Mouse (Mus musculus) midbrain, embryonic 11.5 days (tissue): ENCODE data around the gene Qdpr. TPM values are rescaled to one million over a fixed set of nuclear protein-coding genes. Genes with fewer than 3 reads are reported as not detected.

Source experiments
- ATAC-seq: fragments of 200-750 bp; cut with Nextera tagmentation; 2 replicates; pipeline ENCODE4 v1.8.0; 2017; ENCODE audit warnings: moderate TSS enrichment, moderate library complexity; ENCODE audit not compliant: low FRiP score
- DNase-seq: peaks from one replicate; pipeline ENCODE4 v3.0.0; 2015; ENCODE audit warnings: low spot score; ENCODE audit errors: missing footprints
- H3K27ac ChIP-seq: fragments of 300-500 bp; sonication (generic); 2 replicates; pipeline ENCODE4 v1.5.1; 2014; ENCODE audit warnings: low read depth, low read length
- H3K27me3 ChIP-seq: fragments of 300-500 bp; sonication (generic); 2 replicates; pipeline ENCODE4 v1.6.1; 2014; ENCODE audit warnings: mild to moderate bottlenecking, low read length, moderate library complexity, mixed read lengths; ENCODE audit not compliant: control insufficient read depth, insufficient read depth
- H3K36me3 ChIP-seq: fragments of 300-500 bp; sonication (generic); 2 replicates; pipeline ENCODE4 v1.6.1; 2014; ENCODE audit warnings: mild to moderate bottlenecking, low read length, moderate library complexity, mixed read lengths; ENCODE audit not compliant: control insufficient read depth, insufficient read depth
- H3K4me1 ChIP-seq: fragments of 300-500 bp; sonication (generic); 2 replicates; pipeline ENCODE4 v1.6.1; 2014; ENCODE audit warnings: low read length; ENCODE audit not compliant: control insufficient read depth, insufficient read depth
- H3K4me2 ChIP-seq: fragments of 300-500 bp; sonication (generic); 2 replicates; pipeline ENCODE4 v1.6.1; 2014; ENCODE audit warnings: mild to moderate bottlenecking, moderate library complexity
- H3K4me3 ChIP-seq: fragments of 300-500 bp; sonication (generic); 2 replicates; pipeline ENCODE4 v1.5.1; 2014; ENCODE audit warnings: low read depth, low read length
- H3K9ac ChIP-seq: fragments of 300-500 bp; sonication (generic); 2 replicates; pipeline ENCODE4 v1.6.1; 2014; ENCODE audit warnings: low read length
- H3K9me3 ChIP-seq: fragments of 300-500 bp; sonication (generic); 2 replicates; pipeline ENCODE4 v1.6.1; 2016; ENCODE audit warnings: low read length; ENCODE audit not compliant: control insufficient read depth
- WGBS: fragments of 180-500 bp; shearing (Covaris S2); extraction: QIAGEN DNeasy Blood & Tissue Kit; methylation state at CpG from one replicate; pipeline ENCODE4 v1.1.7; 2014; 5-methylcytosine and 5-hydroxymethylcytosine counted together
- polyA plus RNA-seq: library from polyadenylated mRNA; unstranded; fragments of >200 nt; fragmentation: Nextera tagmentation; extraction: Ambion mirVana; gene quantifications from 2 replicates; pipeline ENCODE4 v1.2.1, GENCODE M21; 2014

Qdpr gene
- polyA plus RNA-seq, 1 experiment from 2014 or later, result 110 TPM

DNA sequence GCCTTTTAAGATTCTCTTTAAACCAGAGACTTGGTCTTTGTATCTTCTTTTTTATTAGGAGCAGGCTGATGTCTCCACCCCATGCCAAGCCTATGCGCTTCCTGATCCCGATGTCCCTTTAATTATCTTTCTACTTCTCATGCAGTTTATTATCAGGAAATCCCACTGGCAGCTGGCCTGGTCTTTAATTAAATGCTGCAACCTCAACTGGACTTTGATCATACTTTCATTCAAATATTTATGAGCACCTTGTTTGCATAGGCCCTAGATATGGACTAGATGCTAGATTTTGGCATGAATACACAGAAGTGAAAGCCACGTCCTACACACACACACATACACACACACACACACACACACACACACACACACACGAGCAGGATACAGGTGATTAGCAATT is 41.7 kb upstream of the Qdpr start:
- ATAC-seq, result no peak
- WGBS, result 67% methylated on average over 4 of the region's 4 CpGs
- H3K27ac ChIP-seq, result no peak overlapping the region

DNA sequence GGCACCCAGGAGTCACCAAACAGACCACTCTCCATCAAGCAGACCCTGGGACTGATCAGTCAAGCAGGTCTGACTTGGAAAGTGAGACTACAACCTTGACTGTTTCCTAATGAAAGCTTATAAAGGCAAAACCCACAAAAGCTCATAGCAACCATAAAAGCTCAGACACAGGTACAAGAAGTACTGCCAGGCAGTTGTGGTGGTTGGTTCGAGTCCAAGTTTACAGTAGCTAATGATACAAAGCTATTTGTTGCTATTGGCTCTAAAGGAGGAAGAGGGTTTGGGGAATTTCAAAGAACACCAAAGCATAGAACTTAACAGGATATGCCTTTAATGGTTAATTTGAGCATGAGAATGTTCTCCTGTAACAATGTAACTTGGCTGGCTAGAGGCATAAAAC is 33.6 kb upstream of the Qdpr start:
- ATAC-seq (no peak), DNase-seq (no peak)
- H3K4me2 ChIP-seq, result no peak overlapping the region
- H3K27me3 ChIP-seq, result no peaks in the 10 kb centered on the region
- no peak overlapping the region for H3K9ac ChIP-seq
- H3K36me3 ChIP-seq, result no peaks in the 10 kb centered on the region
- H3K4me3 ChIP-seq, result no peak overlapping the region
- no peak overlapping the region for H3K27ac ChIP-seq
- no peaks in the 10 kb centered on the region for H3K9me3 ChIP-seq
- 86% methylated on average over 1 of the region's 1 CpGs for WGBS
- H3K4me1 ChIP-seq, result no peaks in the 10 kb centered on the region

More for the DNA sequence above, 41.7 kb upstream of the Qdpr start:
- Histone ChIP-seq H3K27me3 (no peaks in the 10 kb centered on the region), H3K36me3 (no peaks in the 10 kb centered on the region), H3K4me2 (no peak overlapping the region), H3K4me1 (peaks cover 7% of the 10 kb centered on the region), H3K9me3 (no peaks in the 10 kb centered on the region), H3K9ac (no peak overlapping the region), H3K4me3 (no peak overlapping the region)
- no peak for DNase-seq

GRCm38 (mm10) chr5:45482607-45483006 is 32.6 kb upstream of the Qdpr start:
- no peaks in the 10 kb centered on the region for H3K36me3 ChIP-seq
- no peak for ATAC-seq
- DNase-seq, result no peak
- H3K4me3 ChIP-seq, result no peak overlapping the region
- 77% methylated on average over 3 of the region's 3 CpGs for WGBS
- no peaks in the 10 kb centered on the region for H3K9me3 ChIP-seq
- no peak overlapping the region for H3K4me2 ChIP-seq
- H3K4me1 ChIP-seq, result no peaks in the 10 kb centered on the region
- H3K9ac ChIP-seq, result no peak overlapping the region
- no peak overlapping the region for H3K27ac ChIP-seq
- no peaks in the 10 kb centered on the region for H3K27me3 ChIP-seq

- no peaks in the 10 kb centered on the region for H3K27me3 ChIP-seq
- no peak overlapping the region for H3K27ac ChIP-seq
- H3K4me3 ChIP-seq, result no peak overlapping the region
- DNase-seq, result no peak
- no peaks in the 10 kb centered on the region for H3K4me1 ChIP-seq
- H3K36me3 ChIP-seq, result no peaks in the 10 kb centered on the region
- H3K9me3 ChIP-seq, result no peaks in the 10 kb centered on the region
- no peak overlapping the region for H3K4me2 ChIP-seq
- no peak overlapping the region for H3K9ac ChIP-seq
- ATAC-seq, result no peak
- 85% methylated on average over 2 of the region's 2 CpGs for WGBS
Observed at GRCm38 (mm10) chr5:45481125-45481524, 31.1 kb upstream of the Qdpr start.

GRCm38 (mm10) chr5:45480066-45480465 is 30.0 kb upstream of the Qdpr start:
- 87% methylated on average over 1 of the region's 1 CpGs for WGBS

GRCm38 (mm10) chr5:45477601-45478000 is 27.6 kb upstream of the Qdpr start:
- H3K27me3 ChIP-seq, result no peaks in the 10 kb centered on the region
- WGBS, result 77% methylated on average over 7 of the region's 7 CpGs
- H3K4me3 ChIP-seq, result no peak overlapping the region

More at GRCm38 (mm10) chr5:45480066-45480465, 30.0 kb upstream of the Qdpr start:
- no peaks in the 10 kb centered on the region for H3K36me3 ChIP-seq
- no peaks in the 10 kb centered on the region for H3K9me3 ChIP-seq
- H3K4me2 ChIP-seq, result no peak overlapping the region
- ATAC-seq (no peak), DNase-seq (no peak)
- H3K4me3 ChIP-seq, result no peak overlapping the region
- H3K27me3 ChIP-seq, result no peaks in the 10 kb centered on the region
- H3K4me1 ChIP-seq, result no peaks in the 10 kb centered on the region
- no peak overlapping the region for H3K27ac ChIP-seq
- H3K9ac ChIP-seq, result no peak overlapping the region

DNA sequence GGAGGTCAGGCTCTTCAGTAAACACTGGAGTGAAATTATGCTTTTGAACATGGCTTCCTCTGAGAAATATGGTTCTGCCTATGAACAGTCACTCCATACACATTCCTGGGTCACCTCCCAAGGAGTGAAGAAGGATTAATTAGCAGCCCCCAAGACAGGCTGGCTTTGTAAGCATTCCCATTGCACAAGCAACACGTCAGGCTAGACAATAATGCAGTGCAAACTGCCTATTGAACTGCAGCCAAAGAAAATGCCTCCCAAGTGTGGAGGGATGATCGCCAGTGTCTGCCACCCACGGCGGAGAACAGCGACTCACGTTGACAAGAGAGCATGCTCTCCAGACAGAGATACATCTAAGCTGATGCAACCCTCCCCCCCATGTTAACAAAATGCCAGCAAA is 26.3 kb upstream of the Qdpr start:
- Histone ChIP-seq H3K36me3 (no peaks in the 10 kb centered on the region), H3K9ac (peak overlapping the region; percentile 16; the same call in 1 of the 2 replicates), H3K4me3 (no peak overlapping the region), H3K4me2 (no peak overlapping the region), H3K4me1 (no peaks in the 10 kb centered on the region), H3K27ac (no peak overlapping the region), H3K27me3 (no peaks in the 10 kb centered on the region), H3K9me3 (no peaks in the 10 kb centered on the region)
- no peak for DNase-seq
- no peak for ATAC-seq
- 52% methylated on average over 6 of the region's 6 CpGs for WGBS

More at GRCm38 (mm10) chr5:45477601-45478000, 27.6 kb upstream of the Qdpr start:
- no peak for ATAC-seq
- Histone ChIP-seq H3K9ac (no peak overlapping the region), H3K4me1 (no peaks in the 10 kb centered on the region), H3K36me3 (no peaks in the 10 kb centered on the region), H3K27ac (no peak overlapping the region), H3K4me2 (no peak overlapping the region), H3K9me3 (no peaks in the 10 kb centered on the region)
- no peak for DNase-seq

DNA sequence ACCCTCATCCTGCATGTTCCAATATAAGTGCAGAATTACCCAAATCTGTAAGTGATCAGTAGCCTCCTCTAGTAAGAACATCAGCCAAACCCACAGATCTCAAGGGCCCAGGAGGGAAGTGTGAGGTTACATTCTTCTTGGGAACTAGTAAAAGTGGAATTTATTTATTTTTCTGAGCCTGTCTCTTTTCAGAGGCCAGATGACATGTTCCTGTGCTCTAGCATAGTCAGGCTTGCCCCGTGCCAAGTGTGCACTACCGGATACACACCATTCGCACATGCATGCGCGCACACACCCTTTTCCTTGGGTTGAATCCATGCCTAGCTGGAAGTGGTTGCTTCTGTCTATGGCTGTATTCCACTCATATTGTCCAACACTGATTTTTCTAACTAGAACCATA is 25.7 kb upstream of the Qdpr start:
- H3K9ac ChIP-seq, result no peak overlapping the region
- DNase-seq (no peak), ATAC-seq (no peak)
- H3K9me3 ChIP-seq, result no peaks in the 10 kb centered on the region
- no peak overlapping the region for H3K27ac ChIP-seq
- 95% methylated on average over 5 of the region's 5 CpGs for whole genome bisulfite sequencing
- no peaks in the 10 kb centered on the region for H3K4me1 ChIP-seq
- H3K4me2 ChIP-seq, result no peak overlapping the region
- no peaks in the 10 kb centered on the region for H3K36me3 ChIP-seq
- H3K4me3 ChIP-seq, result no peak overlapping the region
- no peaks in the 10 kb centered on the region for H3K27me3 ChIP-seq

DNA sequence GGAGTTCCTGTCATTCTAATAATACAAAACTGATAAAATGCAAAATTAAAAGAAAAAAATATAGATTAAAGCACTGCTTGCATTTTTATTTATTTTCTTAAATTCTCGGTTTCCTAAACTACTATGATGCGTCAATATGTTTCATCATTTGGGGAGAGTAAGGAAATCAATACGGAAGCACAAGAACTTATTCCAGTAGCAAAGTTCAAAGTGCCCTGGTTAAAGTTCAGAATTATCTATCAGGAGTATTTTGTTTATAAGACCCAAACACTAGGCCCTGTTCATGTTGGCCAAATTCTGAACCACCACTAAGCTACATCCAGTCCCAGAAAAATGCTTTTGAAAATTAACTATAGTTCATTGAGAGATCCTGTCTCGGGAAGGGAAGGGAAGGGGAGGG is 24.7 kb upstream of the Qdpr start:
- no peaks in the 10 kb centered on the region for H3K36me3 ChIP-seq
- DNase-seq (no peak), ATAC-seq (no peak)
- no peak overlapping the region for H3K27ac ChIP-seq
- no peaks in the 10 kb centered on the region for H3K4me1 ChIP-seq
- no peaks in the 10 kb centered on the region for H3K27me3 ChIP-seq
- 82% methylated on average over 3 of the region's 4 CpGs for WGBS
- no peak overlapping the region for H3K4me3 ChIP-seq
- H3K9me3 ChIP-seq, result no peaks in the 10 kb centered on the region
- no peak overlapping the region for H3K4me2 ChIP-seq
- H3K9ac ChIP-seq, result no peak overlapping the region

- ATAC-seq (peak; percentile 55), DNase-seq (peak; percentile 94)
- no peak overlapping the region for H3K4me3 ChIP-seq
- 32% methylated on average over 6 of the region's 6 CpGs for WGBS
- no peak overlapping the region for H3K4me2 ChIP-seq
- no peak overlapping the region for H3K9ac ChIP-seq
- H3K4me1 ChIP-seq, result no peaks in the 10 kb centered on the region
- no peaks in the 10 kb centered on the region for H3K27me3 ChIP-seq
- no peaks in the 10 kb centered on the region for H3K36me3 ChIP-seq
- H3K27ac ChIP-seq, result no peak overlapping the region
- H3K9me3 ChIP-seq, result no peaks in the 10 kb centered on the region
Observed at GRCm38 (mm10) chr5:45474215-45474614, 24.2 kb upstream of the Qdpr start.
